17 mouse cellular contexts compared by ENCODE assay signal in the genomic region with DNA sequence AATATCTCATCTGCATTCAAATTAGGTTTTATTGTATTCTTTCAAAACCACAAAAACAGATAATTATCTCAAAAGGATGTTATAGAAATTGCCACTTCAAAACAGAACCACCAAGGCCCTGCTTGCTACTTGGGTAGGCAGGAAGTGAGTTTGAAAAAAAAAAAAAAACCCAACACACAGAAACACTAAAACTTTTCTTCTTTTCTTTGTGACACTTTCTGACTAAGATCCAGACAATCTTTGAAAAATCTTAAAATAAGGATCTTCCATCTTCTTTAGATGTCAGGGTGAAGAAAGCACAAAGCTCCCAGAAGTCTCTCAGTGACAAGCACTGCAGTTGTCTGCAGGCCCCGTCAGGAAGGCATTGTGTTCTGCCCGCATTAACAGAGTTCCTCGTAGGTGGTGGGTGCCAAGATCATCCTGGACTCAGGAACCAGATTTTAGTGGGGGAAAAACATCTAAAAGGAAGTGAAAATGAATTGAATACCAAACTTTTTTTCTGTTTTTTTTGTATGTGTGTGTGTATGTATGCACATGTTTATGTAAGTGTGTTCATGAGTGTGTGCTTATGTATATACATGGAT.
DNase-seq lines count a peak whose midpoint lies in the region; ATAC-seq and TF ChIP-seq lines count a peak whose summit lies in the region.
"Had no signal": no experiment of that assay in that cellular context is flagged by ENCODE, and none has a peak within 500 bp of the region (broad histone marks: within the 10 kb centered on the region; RNA-seq: fewer than 3 reads in every experiment).

No protein-coding gene starts in this region.

- no peak overlapping the region for H3K4me2 ChIP-seq in forebrain, postnatal 0 days (ENCODE audit: low read depth)
- H3K4me2 ChIP-seq: forebrain, embryonic 12.5 days; heart, embryonic 12.5 days; hindbrain, embryonic 12.5 days; limb, embryonic 12.5 days had no signal

- peak overlapping the region; percentile 68 for H3K27ac ChIP-seq in forebrain, embryonic 10.5 days
- no peak overlapping the region for H3K27ac ChIP-seq in forebrain, postnatal 0 days (ENCODE audit: low read depth, low read length)
- H3K27ac ChIP-seq: forebrain, embryonic 12.5 days; gastrocnemius, adult 2 months; hindbrain, embryonic 12.5 days; limb, embryonic 12.5 days had no signal

- TF ChIP-seq CTCF in forebrain, postnatal 0 days (IDR thresholded peaks at IDR 0.05; ENCODE audit: low read depth): no peak

- H3K27me3 ChIP-seq in forebrain, embryonic 10.5 days (ENCODE audit: poor library complexity, severe bottlenecking): no peaks in the 10 kb centered on the region
- H3K27me3 ChIP-seq in forebrain, postnatal 0 days (ENCODE audit: insufficient read depth, low read length): no peaks in the 10 kb centered on the region
- H3K27me3 ChIP-seq: forebrain, embryonic 12.5 days; heart, embryonic 12.5 days; hindbrain, embryonic 12.5 days; limb, embryonic 12.5 days had no signal

- DNase-seq in forebrain, embryonic 10.5 days (ENCODE audit: extremely low spot score, low spot score): no peak
- no peak for DNase-seq in forebrain, postnatal 0 days
- DNase-seq in 416B (ENCODE audit: low read depth): peak; percentile 64
- DNase-seq in layer of hippocampus, postnatal 10 days (ENCODE audit: low spot score in 2 of 2): no peak
- DNase-seq in adrenal gland, postnatal 25 days: no peak
- no peak for DNase-seq in left cerebral cortex, adult 18-20 months (ENCODE audit: low spot score in 2 of 2)
- DNase-seq: gastrocnemius, adult 2 months; kidney, adult 18-20 months; liver, postnatal 0 days; right cerebral cortex, postnatal 4 days had no signal

- H3K4me3 ChIP-seq in forebrain, embryonic 10.5 days: no peak overlapping the region
- no peak overlapping the region for H3K4me3 ChIP-seq in forebrain, postnatal 0 days (ENCODE audit: low read depth, low read length)
- H3K4me3 ChIP-seq: forebrain, embryonic 12.5 days; gastrocnemius, adult 2 months; heart, embryonic 12.5 days; hindbrain, embryonic 12.5 days; limb, embryonic 12.5 days; myocyte had no signal

- H3K36me3 ChIP-seq in forebrain, embryonic 10.5 days (replicated peaks): no peaks in the 10 kb centered on the region
- no peaks in the 10 kb centered on the region for H3K36me3 ChIP-seq in forebrain, postnatal 0 days (ENCODE audit: insufficient read depth)
- H3K36me3 ChIP-seq: forebrain, embryonic 12.5 days; heart, embryonic 12.5 days; hindbrain, embryonic 12.5 days; limb, embryonic 12.5 days had no signal

- no peak overlapping the region for H3K9ac ChIP-seq in forebrain, postnatal 0 days
- H3K9ac ChIP-seq: forebrain, embryonic 12.5 days; heart, embryonic 12.5 days; hindbrain, embryonic 12.5 days; limb, embryonic 12.5 days; liver, postnatal 0 days had no signal

- ATAC-seq in forebrain, postnatal 0 days: no peak
- ATAC-seq in activated CD4-positive, CD25-positive, alpha-beta regulatory T cell, adult 4 months: peak; percentile 94
- ATAC-seq in inflammation-experienced regulatory T-cells, adult 6 months: peak; percentile 95
- ATAC-seq: liver, postnatal 0 days had no signal

- peaks cover 33% of the 10 kb centered on the region for H3K4me1 ChIP-seq in forebrain, embryonic 10.5 days
- H3K4me1 ChIP-seq in forebrain, postnatal 0 days (ENCODE audit: insufficient read depth): no peaks in the 10 kb centered on the region
- H3K4me1 ChIP-seq: limb, embryonic 12.5 days had no signal

- no peaks in the 10 kb centered on the region for H3K9me3 ChIP-seq in forebrain, embryonic 10.5 days
- H3K9me3 ChIP-seq in forebrain, postnatal 0 days (ENCODE audit: low read length): no peaks in the 10 kb centered on the region
- H3K9me3 ChIP-seq: forebrain, embryonic 12.5 days; heart, embryonic 12.5 days; hindbrain, embryonic 12.5 days; limb, embryonic 12.5 days had no signal

- WGBS in forebrain, embryonic 10.5 days: 17% methylated on average over 3 of the region's 3 CpGs
- WGBS in forebrain, postnatal 0 days: 9% methylated on average over 3 of the region's 3 CpGs
